Mouse (Mus musculus): ENCODE measurements around the gene Pigk. TPM values are rescaled to one million over a fixed set of nuclear protein-coding genes. Genes with fewer than 3 reads are reported as not detected.
A peak's percentile ranks its signal among the peaks of the same experiment; 100 is the strongest.

The Pigk gene
- polyA plus RNA-seq, 1 experiment from 2014 or later = 42.9 TPM

DNA sequence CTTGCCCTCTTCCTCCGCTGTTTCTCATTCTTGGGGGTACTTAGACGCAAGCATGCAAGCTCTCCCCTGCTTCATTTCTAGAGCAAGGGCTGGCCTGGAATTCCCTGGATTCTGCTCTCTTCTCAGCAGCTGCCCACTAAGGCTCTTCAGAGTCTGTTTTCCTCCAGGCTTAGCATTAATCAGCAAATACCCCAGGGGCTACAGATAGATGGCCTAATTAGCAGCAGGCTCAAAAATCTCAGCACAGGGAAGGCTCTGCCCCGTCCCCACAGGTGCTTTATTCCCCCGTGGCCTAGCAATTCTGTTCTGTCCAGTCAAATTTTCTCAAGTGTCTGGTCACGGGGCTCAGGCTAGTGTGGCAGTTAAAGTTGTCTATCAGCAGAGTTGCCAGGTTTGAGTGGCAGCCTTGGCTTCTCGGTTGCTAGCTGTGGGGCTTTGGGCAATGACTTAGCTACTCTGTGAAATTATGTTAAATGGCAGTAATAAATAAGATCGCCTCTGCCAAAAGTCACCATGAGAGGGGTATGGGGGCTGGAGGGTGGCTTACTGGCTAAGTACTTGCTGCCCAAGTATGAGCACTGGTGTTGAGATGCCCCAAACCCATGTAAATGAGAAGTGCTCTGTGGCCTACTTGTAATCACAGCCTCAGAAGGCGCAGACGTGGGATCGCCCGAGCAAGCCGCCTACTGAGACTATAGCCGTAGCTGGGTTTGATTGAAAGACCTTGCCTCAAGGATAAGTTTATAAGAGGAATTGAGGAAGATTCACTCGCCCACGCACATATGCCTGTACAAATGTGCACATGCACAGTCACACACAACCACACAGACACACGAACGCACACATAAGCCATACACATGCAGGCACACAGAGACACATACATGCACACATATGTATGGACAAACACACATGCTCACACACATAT, 160.8 kb downstream of the Pigk start:
- DNase-seq (ENCODE audit: low spot score) (no peak), ATAC-seq (replicated peaks; ENCODE audit: low FRiP score, low TSS enrichment, low read depth) (no peak)
- Histone ChIP-seq H3K4me3 (ENCODE audit: low read depth, low read length) (no peak overlapping the region), H3K9ac (ENCODE audit: low read length) (no peak overlapping the region), H3K4me2 (ENCODE audit: low read length) (no peak overlapping the region), H3K4me1 (replicated peaks; ENCODE audit: control insufficient read depth, insufficient read depth, low read length) (no peaks in the 10 kb centered on the region), H3K27me3 (replicated peaks; ENCODE audit: control insufficient read depth, insufficient read depth, low read length) (no peaks in the 10 kb centered on the region), H3K9me3 (ENCODE audit: control insufficient read depth, low read length) (no peaks in the 10 kb centered on the region), H3K27ac (ENCODE audit: low read depth) (no peak overlapping the region), H3K36me3 (ENCODE audit: control insufficient read depth, insufficient read depth, low read length) (no peaks in the 10 kb centered on the region)
- 89% methylated on average over 17 of the region's 17 CpGs for WGBS

DNA sequence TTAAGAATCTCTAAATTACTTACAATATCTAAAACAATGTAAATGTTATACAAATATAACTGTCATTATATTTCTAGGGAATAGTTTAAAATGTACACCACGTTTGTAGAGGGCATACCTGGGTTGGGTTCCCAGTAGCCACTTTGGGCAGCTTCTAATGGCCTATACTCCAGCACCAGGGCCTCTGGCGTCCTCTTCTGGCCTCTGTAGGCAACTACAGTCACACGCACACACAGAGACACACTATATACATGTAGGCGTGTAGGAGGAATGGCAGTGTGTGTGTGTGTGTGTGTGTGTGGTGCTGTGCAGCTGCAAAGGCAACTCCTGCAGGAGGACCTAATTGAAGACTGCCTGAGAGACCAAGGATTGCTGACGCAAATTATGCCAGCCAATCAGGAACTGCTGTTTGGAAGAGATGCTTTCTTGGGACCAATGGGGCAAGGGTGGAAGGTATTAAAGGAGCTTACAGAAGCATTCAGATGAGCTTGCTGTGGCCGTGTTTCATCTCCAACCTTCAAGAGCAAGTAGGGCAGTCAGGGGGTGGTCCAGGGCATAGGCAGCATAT, 161.9 kb downstream of the Pigk start:
- ATAC-seq (replicated peaks; ENCODE audit: low FRiP score, low TSS enrichment, low read depth) = no peak
- Histone ChIP-seq H3K9me3 (ENCODE audit: control insufficient read depth, low read length) (no peaks in the 10 kb centered on the region), H3K4me1 (replicated peaks; ENCODE audit: control insufficient read depth, insufficient read depth, low read length) (peaks cover under 1% of the 10 kb centered on the region; the same call in 1 of the 2 replicates), H3K27ac (ENCODE audit: low read depth) (no peak overlapping the region), H3K9ac (ENCODE audit: low read length) (no peak overlapping the region), H3K4me2 (ENCODE audit: low read length) (no peak overlapping the region), H3K4me3 (ENCODE audit: low read depth, low read length) (no peak overlapping the region), H3K27me3 (replicated peaks; ENCODE audit: control insufficient read depth, insufficient read depth, low read length) (no peaks in the 10 kb centered on the region), H3K36me3 (ENCODE audit: control insufficient read depth, insufficient read depth, low read length) (no peaks in the 10 kb centered on the region)
- 83% methylated on average over 6 of the region's 6 CpGs for WGBS
- DNase-seq (ENCODE audit: low spot score) = no peak

DNA sequence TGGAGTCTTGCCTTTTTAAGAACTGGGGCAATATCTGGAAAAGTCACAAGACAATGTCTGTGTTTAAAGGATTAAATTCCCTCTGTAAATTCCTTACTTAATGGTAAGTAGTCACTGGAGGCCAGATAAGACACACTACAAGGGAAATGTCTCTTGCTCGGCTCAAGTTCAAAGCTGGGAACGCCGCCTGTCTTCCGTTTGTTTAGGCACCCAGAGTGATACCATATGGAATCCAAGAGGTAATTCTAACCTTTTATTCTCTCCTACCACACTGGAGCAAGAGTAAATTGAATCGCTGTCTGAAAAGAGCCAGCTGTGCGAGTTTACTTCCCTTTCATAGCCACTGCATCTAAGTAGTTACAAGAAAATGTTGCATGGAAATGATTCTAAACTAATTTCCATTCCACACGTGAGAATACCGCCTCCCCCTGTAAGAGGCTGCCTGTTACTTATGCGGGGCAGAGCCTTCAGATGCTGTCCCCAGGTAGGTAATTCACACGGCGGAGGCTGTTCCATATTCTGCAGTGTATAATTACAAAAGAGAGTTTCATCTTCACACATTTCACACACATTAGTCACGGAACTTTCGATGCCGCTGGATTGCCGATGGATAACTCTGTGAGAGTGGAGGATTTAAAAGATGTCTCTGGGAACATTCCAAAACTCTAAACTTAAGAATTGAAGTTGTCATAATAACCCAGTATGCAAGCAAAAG, 166.4 kb downstream of the Pigk start:
- 26% methylated on average over 15 of the region's 15 CpGs for WGBS
- Histone ChIP-seq H3K27ac (ENCODE audit: low read depth) (no peak overlapping the region; the same call in 1 of the 2 replicates), H3K4me1 (replicated peaks; ENCODE audit: control insufficient read depth, insufficient read depth, low read length) (peaks cover 10% of the 10 kb centered on the region), H3K9ac (ENCODE audit: low read length) (0 out of 2 replicates have a peak overlapping the region, but pooled peaks have one; percentile 6), H3K9me3 (ENCODE audit: control insufficient read depth, low read length) (no peaks in the 10 kb centered on the region), H3K4me2 (ENCODE audit: low read length) (peak overlapping the region; percentile 26; the same call in 1 of the 2 replicates), H3K4me3 (ENCODE audit: low read depth, low read length) (no peak overlapping the region), H3K36me3 (ENCODE audit: control insufficient read depth, insufficient read depth, low read length) (no peaks in the 10 kb centered on the region), H3K27me3 (replicated peaks; ENCODE audit: control insufficient read depth, insufficient read depth, low read length) (no peaks in the 10 kb centered on the region)
- no peak for DNase-seq (ENCODE audit: low spot score)
- ATAC-seq (replicated peaks; ENCODE audit: low FRiP score, low TSS enrichment, low read depth) = 0 out of 2 replicates have a peak, but pooled peaks have one; percentile 40

DNA sequence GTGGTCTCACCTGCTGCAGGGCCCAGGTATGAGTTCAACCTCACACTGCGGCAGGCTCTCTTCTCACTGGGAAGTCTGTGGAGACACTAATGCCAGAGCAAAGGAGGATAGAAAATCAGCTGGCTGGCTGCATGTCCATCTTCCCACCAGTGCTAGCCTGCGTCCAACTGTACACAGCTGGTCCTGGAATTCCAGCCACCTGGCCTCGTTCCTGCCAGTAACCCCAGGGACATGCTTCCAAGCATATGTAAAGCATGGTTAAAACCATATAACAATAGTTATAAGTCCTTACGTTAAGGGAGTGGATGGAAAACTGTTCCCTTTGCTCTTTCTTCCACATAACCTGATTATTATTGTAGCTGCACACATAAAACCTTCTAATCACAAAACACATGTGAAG, 167.8 kb downstream of the Pigk start:
- H3K36me3 ChIP-seq (ENCODE audit: control insufficient read depth, insufficient read depth, low read length) = no peaks in the 10 kb centered on the region
- H3K27ac ChIP-seq (ENCODE audit: low read depth) = no peak overlapping the region
- no peaks in the 10 kb centered on the region for H3K9me3 ChIP-seq (ENCODE audit: control insufficient read depth, low read length)
- H3K4me2 ChIP-seq (ENCODE audit: low read length) = no peak overlapping the region
- H3K4me1 ChIP-seq (replicated peaks; ENCODE audit: control insufficient read depth, insufficient read depth, low read length) = peaks cover 10% of the 10 kb centered on the region
- ATAC-seq (replicated peaks; ENCODE audit: low FRiP score, low TSS enrichment, low read depth) (no peak), DNase-seq (ENCODE audit: low spot score) (no peak)
- no peak overlapping the region for H3K4me3 ChIP-seq (ENCODE audit: low read depth, low read length)
- H3K27me3 ChIP-seq (replicated peaks; ENCODE audit: control insufficient read depth, insufficient read depth, low read length) = no peaks in the 10 kb centered on the region
- WGBS = 64% methylated on average over 4 of the region's 4 CpGs
- no peak overlapping the region for H3K9ac ChIP-seq (ENCODE audit: low read length)

DNA sequence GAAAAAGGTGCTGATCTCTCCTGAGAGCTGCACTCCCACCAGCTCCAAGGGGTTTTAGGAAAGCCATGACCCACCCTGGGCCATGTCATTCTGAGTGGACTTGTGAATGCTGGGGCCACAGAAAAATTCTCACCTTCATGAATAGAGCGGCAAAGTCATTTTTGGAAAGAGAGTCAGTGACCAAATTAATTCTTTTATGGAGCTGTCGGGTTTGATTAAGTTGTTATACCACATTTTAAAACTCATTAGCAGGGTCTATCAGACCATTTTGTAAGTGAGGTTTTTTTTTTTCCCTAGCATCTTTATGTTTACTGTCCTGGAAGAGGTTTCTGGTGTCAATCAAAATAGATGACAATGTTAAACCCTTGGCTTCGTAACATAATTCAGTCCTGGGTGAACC, 169.7 kb downstream of the Pigk start:
- no peak overlapping the region for H3K4me3 ChIP-seq (ENCODE audit: low read depth, low read length)
- DNase-seq (ENCODE audit: low spot score) (no peak), ATAC-seq (replicated peaks; ENCODE audit: low FRiP score, low TSS enrichment, low read depth) (no peak)
- H3K27ac ChIP-seq (ENCODE audit: low read depth) = no peak overlapping the region
- peaks cover 10% of the 10 kb centered on the region for H3K4me1 ChIP-seq (replicated peaks; ENCODE audit: control insufficient read depth, insufficient read depth, low read length)
- no peaks in the 10 kb centered on the region for H3K9me3 ChIP-seq (ENCODE audit: control insufficient read depth, low read length)
- H3K4me2 ChIP-seq (ENCODE audit: low read length) = no peak overlapping the region
- WGBS = 90% methylated on average over 3 of the region's 3 CpGs
- no peaks in the 10 kb centered on the region for H3K36me3 ChIP-seq (ENCODE audit: control insufficient read depth, insufficient read depth, low read length)
- H3K9ac ChIP-seq (ENCODE audit: low read length) = no peak overlapping the region
- H3K27me3 ChIP-seq (replicated peaks; ENCODE audit: control insufficient read depth, insufficient read depth, low read length) = no peaks in the 10 kb centered on the region

DNA sequence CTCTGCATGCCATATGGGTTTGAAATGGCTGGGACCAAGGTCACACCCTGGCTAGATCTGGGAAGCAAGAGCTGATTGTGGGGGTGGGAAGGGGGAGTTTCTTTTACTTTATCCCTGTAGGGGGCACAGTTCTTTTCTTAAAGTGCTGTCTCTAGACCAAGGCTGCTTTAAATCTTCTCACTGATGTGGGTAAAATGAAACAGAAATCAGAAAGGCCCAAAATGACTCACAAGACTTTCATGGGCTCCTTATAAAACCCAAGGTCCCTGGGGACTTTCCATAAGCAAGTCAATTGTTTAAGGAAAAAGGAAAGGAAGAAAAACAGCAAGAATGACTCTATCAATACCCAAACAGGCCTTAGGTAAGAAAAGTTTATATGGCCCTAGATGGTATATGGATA, 172.8 kb downstream of the Pigk start:
- DNase-seq (ENCODE audit: low spot score) (no peak), ATAC-seq (replicated peaks; ENCODE audit: low FRiP score, low TSS enrichment, low read depth) (no peak)
- no peaks in the 10 kb centered on the region for H3K27me3 ChIP-seq (replicated peaks; ENCODE audit: control insufficient read depth, insufficient read depth, low read length)
- no peak overlapping the region for H3K4me2 ChIP-seq (ENCODE audit: low read length)
- H3K9me3 ChIP-seq (ENCODE audit: control insufficient read depth, low read length) = no peaks in the 10 kb centered on the region
- no peaks in the 10 kb centered on the region for H3K36me3 ChIP-seq (ENCODE audit: control insufficient read depth, insufficient read depth, low read length)
- H3K4me1 ChIP-seq (replicated peaks; ENCODE audit: control insufficient read depth, insufficient read depth, low read length) = peaks cover under 1% of the 10 kb centered on the region
- no peak overlapping the region for H3K9ac ChIP-seq (ENCODE audit: low read length)
- no peak overlapping the region for H3K4me3 ChIP-seq (ENCODE audit: low read depth, low read length)
- no peak overlapping the region for H3K27ac ChIP-seq (ENCODE audit: low read depth)

DNA sequence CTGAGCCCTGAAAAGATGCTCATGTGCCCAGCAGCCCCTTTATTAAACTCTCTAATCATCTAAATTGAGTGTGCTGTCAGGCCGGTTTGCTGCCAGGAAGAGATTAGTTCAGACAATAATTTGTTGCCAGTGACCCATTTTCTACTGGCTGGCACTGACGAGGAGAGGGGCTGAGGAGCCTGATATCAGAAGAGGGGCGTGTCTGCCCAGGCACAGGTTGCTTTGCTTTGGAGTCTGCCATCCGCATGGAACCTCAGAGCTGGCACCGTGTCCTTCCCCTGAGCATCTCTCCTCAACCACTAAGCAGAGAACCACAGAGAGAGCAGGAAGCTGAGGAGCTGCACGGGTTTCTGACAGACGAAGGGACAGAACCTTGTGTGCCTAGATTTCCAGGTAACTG, 174.2 kb downstream of the Pigk start:
- 71% methylated on average over 7 of the region's 7 CpGs for WGBS
- no peaks in the 10 kb centered on the region for H3K36me3 ChIP-seq (ENCODE audit: control insufficient read depth, insufficient read depth, low read length)

DNA sequence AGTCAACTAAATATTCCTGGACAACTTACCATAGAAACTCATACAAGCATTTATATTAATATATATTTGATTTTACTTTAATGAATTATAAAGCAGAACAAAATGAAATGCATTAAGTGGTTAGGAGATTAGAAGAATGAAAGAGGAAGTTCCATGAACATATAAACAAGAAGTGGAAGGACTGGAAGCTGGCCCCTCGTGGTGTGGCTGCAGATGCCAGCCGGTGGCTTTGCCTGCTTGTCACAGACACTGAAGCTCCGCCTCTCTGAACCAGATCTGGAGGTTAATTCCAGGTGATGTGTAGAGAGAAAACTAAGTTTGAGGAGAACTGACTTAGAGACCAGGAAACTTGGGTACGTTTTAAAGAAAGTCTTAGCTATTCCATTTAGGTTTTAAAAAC, 181.0 kb downstream of the Pigk start:
- Histone ChIP-seq H3K9ac (ENCODE audit: low read length) (no peak overlapping the region), H3K36me3 (ENCODE audit: control insufficient read depth, insufficient read depth, low read length) (no peaks in the 10 kb centered on the region), H3K4me2 (ENCODE audit: low read length) (no peak overlapping the region), H3K9me3 (ENCODE audit: control insufficient read depth, low read length) (no peaks in the 10 kb centered on the region), H3K4me3 (ENCODE audit: low read depth, low read length) (no peak overlapping the region), H3K27ac (ENCODE audit: low read depth) (no peak overlapping the region), H3K4me1 (replicated peaks; ENCODE audit: control insufficient read depth, insufficient read depth, low read length) (peaks cover 3% of the 10 kb centered on the region; the same call in 1 of the 2 replicates), H3K27me3 (replicated peaks; ENCODE audit: control insufficient read depth, insufficient read depth, low read length) (no peaks in the 10 kb centered on the region)
- ATAC-seq (replicated peaks; ENCODE audit: low FRiP score, low TSS enrichment, low read depth) (no peak), DNase-seq (ENCODE audit: low spot score) (no peak)
- WGBS = 56% methylated on average over 4 of the region's 4 CpGs

More for the DNA sequence above, 174.2 kb downstream of the Pigk start:
- H3K4me1 ChIP-seq (replicated peaks; ENCODE audit: control insufficient read depth, insufficient read depth, low read length) = no peaks in the 10 kb centered on the region
- H3K27me3 ChIP-seq (replicated peaks; ENCODE audit: control insufficient read depth, insufficient read depth, low read length) = no peaks in the 10 kb centered on the region
- no peak overlapping the region for H3K27ac ChIP-seq (ENCODE audit: low read depth)
- H3K9me3 ChIP-seq (ENCODE audit: control insufficient read depth, low read length) = no peaks in the 10 kb centered on the region
- H3K9ac ChIP-seq (ENCODE audit: low read length) = no peak overlapping the region
- no peak for ATAC-seq (replicated peaks; ENCODE audit: low FRiP score, low TSS enrichment, low read depth)
- H3K4me2 ChIP-seq (ENCODE audit: low read length) = no peak overlapping the region
- H3K4me3 ChIP-seq (ENCODE audit: low read depth, low read length) = no peak overlapping the region
- DNase-seq (ENCODE audit: low spot score) = no peak
